Mouse (Mus musculus) liver, adult 2 months (tissue): ENCODE measurements around the gene Gcnt2.

Experiments
- CTCF ChIP-seq: fragments of 200-500 bp; IDR thresholded peaks from 2 replicates; pipeline ENCODE4 v1.5.1; 2011; ENCODE audit warnings: low read depth, low read length, control low read depth
- POLR2A ChIP-seq: fragments of 200-500 bp; IDR thresholded peaks from 2 replicates; pipeline ENCODE4 v1.6.1; 2011; ENCODE audit warnings: low read length, control low read depth; ENCODE audit not compliant: insufficient read depth; ENCODE audit errors: extremely low read depth

- TF ChIP-seq CTCF (no peak), POLR2A (no peak)
Measured at GRCm38 (mm10) chr13:40955773-40956172, 96.2 kb downstream of the Gcnt2 start.
